9 mouse cellular contexts compared by ENCODE assay signal in the genomic region with DNA sequence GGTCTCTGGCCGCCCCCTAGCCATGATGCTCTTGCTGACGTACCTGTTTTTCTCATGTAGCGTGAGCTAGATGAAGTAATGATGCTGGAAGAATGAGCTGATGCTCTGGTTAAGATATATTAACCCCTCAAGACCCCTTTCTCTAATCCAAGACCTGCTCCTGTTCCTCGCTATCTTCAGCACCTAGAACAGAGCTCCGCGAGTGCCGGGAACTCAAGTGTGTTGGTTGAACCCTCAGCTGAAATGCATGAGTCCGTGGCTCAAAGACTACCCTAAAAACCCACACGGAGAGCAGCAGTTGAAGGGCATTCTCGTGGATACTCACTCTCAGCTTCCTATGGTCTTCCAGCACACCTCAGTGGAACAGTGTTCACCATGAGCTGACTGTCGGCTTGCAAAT. TPM values are rescaled to one million over a fixed set of nuclear protein-coding genes. Genes with fewer than 3 reads are reported as not detected.
DNase-seq lines count a peak whose midpoint lies in the region; ATAC-seq lines count a peak whose summit lies in the region.
"Had no signal": no experiment of that assay in that cellular context is flagged by ENCODE, and none has a peak within 500 bp of the region (broad histone marks: within the 10 kb centered on the region; RNA-seq: fewer than 3 reads in every experiment).

No protein-coding gene starts in this region.

- 49% methylated on average over 11 of the region's 11 CpGs for WGBS in heart, embryonic 12.5 days
- WGBS in hindbrain, embryonic 15.5 days, result 56% methylated on average over 11 of the region's 11 CpGs
- 55% methylated on average over 11 of the region's 11 CpGs for WGBS in midbrain, embryonic 13.5 days

- H3K4me3 ChIP-seq in heart, embryonic 12.5 days, result 0 out of 2 replicates have a peak overlapping the region, but pooled peaks have one; percentile 30
- H3K4me3 ChIP-seq in hindbrain, embryonic 15.5 days, result peak overlapping the region; percentile 28
- peak overlapping the region; percentile 31 for H3K4me3 ChIP-seq in midbrain, embryonic 13.5 days (replicated peaks)

- peaks cover 6% of the 10 kb centered on the region; the same call in 1 of the 2 replicates for H3K4me1 ChIP-seq in heart, embryonic 12.5 days (replicated peaks)
- H3K4me1 ChIP-seq in hindbrain, embryonic 15.5 days (replicated peaks), result peaks cover 17% of the 10 kb centered on the region
- H3K4me1 ChIP-seq in midbrain, embryonic 13.5 days (replicated peaks), result peaks cover 13% of the 10 kb centered on the region; the same call in 1 of the 2 replicates

- no peak for DNase-seq in heart, postnatal 4 days
- DNase-seq in R1 (ENCODE audit: low read depth, low spot score), result peak; percentile 72
- no peak for DNase-seq in layer of hippocampus, adult 18-20 months (ENCODE audit: low spot score in 2 of 2)
- no peak for DNase-seq in retina, postnatal 1 day
- no peak for DNase-seq in right cerebral cortex, adult 18-20 months
- DNase-seq: B cell, adult 2 months had no signal

- no peak overlapping the region for H3K9ac ChIP-seq in heart, embryonic 12.5 days
- H3K9ac ChIP-seq in hindbrain, embryonic 15.5 days, result no peak overlapping the region
- H3K9ac ChIP-seq in midbrain, embryonic 13.5 days (replicated peaks), result no peak overlapping the region

- peaks cover 17% of the 10 kb centered on the region for H3K9me3 ChIP-seq in heart, embryonic 12.5 days (replicated peaks)
- H3K9me3 ChIP-seq in hindbrain, embryonic 15.5 days, result peaks cover 11% of the 10 kb centered on the region
- H3K9me3 ChIP-seq in midbrain, embryonic 13.5 days, result peaks cover 26% of the 10 kb centered on the region

- H3K27ac ChIP-seq in heart, embryonic 12.5 days (ENCODE audit: poor library complexity, severe bottlenecking), result no peak overlapping the region
- H3K27ac ChIP-seq in hindbrain, embryonic 15.5 days (replicated peaks), result no peak overlapping the region
- no peak overlapping the region for H3K27ac ChIP-seq in midbrain, embryonic 13.5 days

- peaks cover 70% of the 10 kb centered on the region for H3K36me3 ChIP-seq in heart, embryonic 12.5 days
- H3K36me3 ChIP-seq in hindbrain, embryonic 15.5 days, result peaks cover 33% of the 10 kb centered on the region
- H3K36me3 ChIP-seq in midbrain, embryonic 13.5 days, result peaks cover 72% of the 10 kb centered on the region

- peaks cover 37% of the 10 kb centered on the region for H3K27me3 ChIP-seq in heart, embryonic 12.5 days (replicated peaks)
- H3K27me3 ChIP-seq in hindbrain, embryonic 15.5 days, result peaks cover 35% of the 10 kb centered on the region
- peaks cover 54% of the 10 kb centered on the region for H3K27me3 ChIP-seq in midbrain, embryonic 13.5 days

- ATAC-seq in heart, embryonic 12.5 days (ENCODE audit: insufficient number of reproducible peaks, low FRiP score), result no peak
- ATAC-seq in hindbrain, embryonic 15.5 days (ENCODE audit: low FRiP score, low read depth), result no peak
- ATAC-seq in midbrain, embryonic 13.5 days, result no peak

- H3K4me2 ChIP-seq in heart, embryonic 12.5 days, result peak overlapping the region; percentile 59
- H3K4me2 ChIP-seq in hindbrain, embryonic 15.5 days, result peak overlapping the region; percentile 54
- peak overlapping the region; percentile 52 for H3K4me2 ChIP-seq in midbrain, embryonic 13.5 days (replicated peaks)

RNA-seq across cellular contexts. Expression of a gene that starts 0.8 kb away (rescaled TPM):
- polyA plus RNA-seq in heart, embryonic 12.5 days (2016; fragmentation: Nextera tagmentation; extraction: Ambion mirVana), result 1,446 and 1,448 TPM in 2 replicates
- total RNA-seq in heart, postnatal 4 days (2021), result 1,000 to 10,000 TPM; 1,794 to 1,822 TPM
- polyA plus RNA-seq in hindbrain, embryonic 15.5 days (2015; fragmentation: Nextera tagmentation; extraction: Ambion mirVana), result 1,606 and 1,659 TPM in 2 replicates
- polyA plus RNA-seq in midbrain, embryonic 13.5 days (2015; fragmentation: Nextera tagmentation; extraction: Ambion mirVana), result 1,084 and 1,205 TPM in 2 replicates
- total RNA-seq in layer of hippocampus, adult 18-20 months (2021), result 1,000 to 10,000 TPM; 1,915 to 1,929 TPM
